Mouse (Mus musculus) embryo, embryonic 11 days (tissue): Measurements from ENCODE around the gene Btbd2.

Experiments used
- DNase-seq: peaks from one replicate; pipeline ENCODE4 v3.0.0-alpha.2; 2015

Btbd2 gene

GRCm38 (mm10) chr10:80656863-80657623 lies at the start of gene Btbd2:
Btbd2 (minus strand) TSS chr10:80657071.
- DNase-seq = no peak

- DNase-seq = no peak
These were observed 48.6 kb upstream of the Btbd2 start for GRCm38 (mm10) chr10:80705479-80705878.

DNA sequence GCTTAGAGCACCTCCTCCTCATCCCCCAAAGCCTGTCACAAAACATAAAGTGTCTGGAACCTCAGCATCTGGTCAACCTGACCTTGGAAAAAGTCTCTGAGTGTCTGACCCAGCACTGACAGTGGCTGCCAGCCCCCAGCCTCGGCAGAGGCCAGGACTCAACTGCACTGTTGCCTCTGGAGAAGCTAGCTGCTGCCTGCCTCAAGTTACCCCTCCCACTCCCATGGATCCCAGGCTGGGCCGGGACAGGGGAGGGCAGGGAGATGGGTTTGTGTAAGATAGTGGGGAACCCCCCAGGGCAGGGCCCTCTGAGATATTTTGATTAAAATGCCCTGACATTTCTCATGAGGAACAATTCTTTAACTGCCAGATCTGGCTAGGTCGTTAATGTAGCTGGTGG lies 48.2 kb upstream of the Btbd2 start:
- DNase-seq = no peak

DNA sequence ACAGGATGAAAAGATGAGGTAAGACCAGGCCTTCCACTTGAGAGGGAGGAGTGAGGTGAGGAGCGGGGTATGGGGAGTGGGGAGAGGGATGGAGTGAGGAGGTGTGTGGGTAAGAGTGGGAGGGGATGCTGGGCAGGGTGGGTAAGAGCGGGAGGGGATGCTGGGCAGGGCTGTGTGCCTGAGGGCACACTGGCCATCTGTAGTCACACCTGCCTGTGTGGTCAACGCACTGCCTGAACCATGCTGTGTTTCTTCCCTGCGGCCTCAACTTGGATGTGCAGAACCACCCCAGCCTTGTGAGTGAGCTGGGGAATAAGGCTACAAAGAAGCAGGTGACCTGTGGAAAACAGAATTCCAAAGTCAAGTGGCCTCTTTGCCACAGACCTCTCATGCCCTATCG lies 47.5 kb upstream of the Btbd2 start:
- no peak for DNase-seq

DNA sequence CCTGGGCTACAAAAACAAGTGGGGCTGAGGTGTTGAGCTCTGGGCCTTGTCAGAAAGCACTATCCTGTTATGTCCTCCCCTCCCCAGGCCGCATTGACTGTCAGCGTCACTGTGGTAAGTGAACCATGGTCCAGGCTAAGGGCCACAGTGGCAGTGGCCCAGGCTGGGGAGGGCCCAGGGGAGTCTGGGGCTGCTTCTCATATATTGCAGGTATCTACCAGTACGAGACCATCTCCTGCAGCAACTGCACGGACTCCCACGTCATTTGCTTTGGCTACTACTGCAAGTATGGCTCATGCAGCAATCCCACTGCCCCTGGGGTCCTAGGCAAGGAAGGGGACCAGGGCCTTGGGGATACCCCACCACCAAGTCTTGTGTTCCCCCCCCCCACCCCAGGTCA lies 46.8 kb upstream of the Btbd2 start:
- DNase-seq = no peak

- peak; percentile 97 for DNase-seq
These were observed 45.9 kb upstream of the Btbd2 start for GRCm38 (mm10) chr10:80702536-80703390.

GRCm38 (mm10) chr10:80701721-80702535 lies 45.1 kb upstream of the Btbd2 start, which contains the start of the genes Mob3a and Izumo4:
Mob3a (minus strand) TSS chr10:80701977.
Izumo4 (plus strand) TSS chr10:80702184.
- DNase-seq = peak; percentile 100

GRCm38 (mm10) chr10:80700732-80701131 lies 43.9 kb upstream of the Btbd2 start:
- DNase-seq = no peak

- no peak for DNase-seq
These were observed 43.2 kb upstream of the Btbd2 start for GRCm38 (mm10) chr10:80700038-80700504.

- DNase-seq = no peak
These were observed 41.7 kb upstream of the Btbd2 start for GRCm38 (mm10) chr10:80698605-80699004.

GRCm38 (mm10) chr10:80697812-80698211 lies 40.9 kb upstream of the Btbd2 start:
- DNase-seq = no peak

DNA sequence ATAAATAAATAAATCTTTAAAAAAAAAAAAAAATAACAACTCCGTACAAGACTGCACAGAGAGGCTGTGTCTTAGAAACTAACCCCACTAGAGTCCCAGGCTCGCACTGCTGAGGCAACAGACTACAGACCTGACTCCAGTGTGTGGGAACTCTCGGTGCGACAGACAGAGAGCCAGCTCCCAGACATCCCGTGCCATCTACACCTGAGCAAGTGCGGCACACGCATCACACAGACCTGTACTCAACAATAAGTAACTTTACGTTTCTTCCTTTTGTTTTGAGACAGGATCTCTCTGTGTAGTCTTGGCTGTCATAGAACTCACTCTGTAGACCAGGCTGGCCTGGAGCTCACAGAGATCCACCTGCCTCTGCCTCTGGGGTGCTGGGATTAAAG lies 40.5 kb upstream of the Btbd2 start:
- DNase-seq = no peak

DNA sequence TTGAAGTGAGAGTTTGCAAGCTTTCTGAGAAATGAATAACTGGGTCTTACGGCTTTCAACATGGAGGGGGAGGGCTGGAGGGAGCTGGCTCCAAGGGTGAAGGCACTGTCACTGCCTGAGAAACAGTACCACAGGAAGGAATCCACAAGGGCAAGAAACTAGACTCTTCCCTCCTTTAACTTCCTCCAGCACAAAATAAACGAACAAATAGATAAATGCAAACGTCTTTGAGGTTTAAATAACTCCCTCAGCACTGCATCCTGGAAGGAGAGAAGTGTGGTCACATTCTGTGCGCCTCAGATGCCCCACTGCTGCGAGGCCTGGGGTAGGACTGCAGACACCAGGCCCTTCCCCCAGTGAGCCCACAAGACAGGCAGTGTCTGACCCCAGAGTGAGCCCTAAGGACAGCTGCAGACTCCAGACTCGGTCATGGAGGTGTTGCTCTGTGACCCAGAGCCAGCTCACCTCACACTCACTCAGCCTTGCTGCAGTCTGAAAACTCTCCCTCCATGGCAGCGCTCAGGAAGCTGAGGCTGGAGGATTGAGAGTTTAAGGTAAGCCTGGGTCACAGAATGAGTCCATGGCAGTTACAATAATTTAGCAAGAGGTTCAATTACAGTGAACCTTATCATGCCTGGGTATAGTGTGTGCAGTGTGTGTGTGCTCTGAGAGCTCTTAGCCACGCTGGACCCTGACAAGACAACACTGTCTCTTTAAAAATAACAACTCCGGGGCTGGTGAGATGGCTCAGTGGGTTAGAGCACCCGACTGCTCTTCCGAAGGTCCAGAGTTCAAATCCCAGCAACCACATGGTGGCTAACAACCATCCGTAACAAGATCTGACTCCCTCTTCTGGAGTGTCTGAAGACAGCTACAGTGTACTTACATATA lies 39.9 kb upstream of the Btbd2 start:
- DNase-seq = no peak

- no peak for DNase-seq
These were observed 39.1 kb upstream of the Btbd2 start for GRCm38 (mm10) chr10:80695801-80696501.

GRCm38 (mm10) chr10:80695186-80695585 lies 38.3 kb upstream of the Btbd2 start:
- peak; percentile 17 for DNase-seq

DNA sequence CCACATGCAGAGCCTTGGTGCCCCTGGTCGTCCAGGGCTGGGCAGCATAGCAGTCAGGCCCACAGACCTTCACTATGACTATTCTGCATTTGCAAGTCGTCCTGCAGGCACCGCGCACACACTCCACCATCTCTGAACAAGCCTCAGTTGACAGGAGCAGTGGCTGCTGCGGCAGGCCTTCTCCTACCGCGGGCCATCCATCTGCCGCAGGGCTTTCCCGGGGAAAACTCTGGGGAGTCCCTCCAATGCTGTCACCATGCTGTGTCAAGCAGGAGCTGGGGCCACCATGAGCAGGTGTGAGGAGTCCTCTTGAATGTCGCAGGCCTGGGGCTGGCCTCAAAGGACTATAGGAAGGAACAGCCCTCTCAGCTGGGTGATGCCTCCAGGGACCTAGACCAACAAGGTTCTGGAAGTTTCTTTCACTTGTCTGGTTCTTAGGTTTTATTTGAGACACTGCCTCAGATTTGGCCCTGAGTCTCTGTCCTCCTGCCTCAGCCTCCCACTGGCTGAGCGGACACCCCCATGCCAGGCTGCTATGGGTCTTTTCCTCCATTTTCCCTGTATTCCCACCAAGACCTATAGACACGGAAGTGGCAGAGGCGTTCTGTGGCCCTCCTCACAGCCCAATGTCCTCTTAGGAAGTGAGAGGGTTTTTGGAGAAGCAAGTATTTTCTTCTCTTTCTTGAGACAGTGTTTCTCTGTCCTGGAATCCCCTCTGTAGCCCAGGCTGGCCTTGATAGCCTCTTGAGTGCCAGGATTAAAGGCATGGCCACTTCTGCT lies 37.5 kb upstream of the Btbd2 start:
- DNase-seq = no peak

- DNase-seq = no peak
These were observed 36.7 kb upstream of the Btbd2 start for GRCm38 (mm10) chr10:80693401-80694045.

GRCm38 (mm10) chr10:80692249-80693165 lies 35.6 kb upstream of the Btbd2 start:
- no peak for DNase-seq

DNA sequence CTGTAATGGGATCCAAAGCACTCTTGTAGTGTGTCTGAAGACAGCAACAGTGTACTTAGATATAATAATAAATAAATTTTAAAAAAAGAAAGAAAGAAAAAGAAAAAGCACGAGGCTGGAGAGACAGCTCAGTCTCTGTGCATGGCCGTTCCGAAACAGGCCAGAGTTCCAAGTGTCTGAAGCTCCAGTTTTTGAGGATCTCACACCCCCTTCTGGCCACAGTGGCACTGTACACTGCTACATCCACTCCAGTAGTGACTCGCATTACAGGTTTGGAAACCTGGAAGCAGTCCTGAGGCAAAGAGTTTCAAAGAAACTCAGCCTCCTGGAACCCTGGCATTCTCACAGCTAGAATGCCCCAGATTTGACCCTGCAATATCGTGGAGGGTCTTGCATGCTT lies 31.0 kb upstream of the Btbd2 start:
- DNase-seq = peak; percentile 71
